ENCODE assay signal across 17 mouse cellular contexts in the genomic region with DNA sequence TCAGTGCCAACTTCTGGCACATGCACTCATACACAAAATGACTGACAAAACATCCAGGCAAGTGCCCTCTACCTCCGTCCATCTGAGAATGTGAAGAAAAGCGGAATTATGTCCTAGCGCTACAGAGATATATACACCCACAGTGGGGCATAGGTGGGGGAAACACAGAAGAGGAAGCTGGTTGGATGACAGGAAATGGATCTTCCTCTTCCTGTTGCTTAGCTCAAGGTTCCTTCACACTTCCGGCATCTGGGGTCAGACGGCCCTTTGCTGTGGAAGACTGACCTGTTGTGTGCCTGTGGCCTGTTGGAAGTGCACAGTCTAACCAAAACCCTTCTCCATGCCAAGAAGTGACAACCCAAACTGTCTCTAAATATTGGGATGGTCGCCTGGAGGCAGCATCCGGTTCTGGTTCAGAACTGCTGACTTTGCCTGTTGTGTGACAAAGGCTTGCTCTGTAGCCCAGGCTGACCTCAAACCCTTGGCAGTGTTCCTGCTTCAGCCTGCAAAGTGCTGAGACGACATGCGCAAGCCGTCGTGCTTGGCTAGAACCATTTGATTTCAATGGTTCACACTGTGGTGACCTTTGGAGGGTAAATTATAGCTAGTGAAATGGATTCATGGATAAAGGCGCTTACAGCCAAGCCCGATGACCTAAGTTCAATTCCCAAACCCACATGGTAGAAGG. TPM values are rescaled to one million over a fixed set of nuclear protein-coding genes. Genes with fewer than 3 reads are reported as not detected.
A peak's percentile ranks its signal among the peaks of the same experiment; 100 is the strongest.
DNase-seq lines count a peak whose midpoint lies in the region; ATAC-seq and TF ChIP-seq lines count a peak whose summit lies in the region.
"Had no signal": no experiment of that assay in that cellular context is flagged by ENCODE, and none has a peak within 500 bp of the region (broad histone marks: within the 10 kb centered on the region; RNA-seq: fewer than 3 reads in every experiment).

No protein-coding gene starts in this region.

- no peak for ATAC-seq in kidney, embryonic 16.5 days (ENCODE audit: low FRiP score, low TSS enrichment)
- peak; percentile 88 for ATAC-seq in megakaryocyte, adult 5-6 weeks (ENCODE audit: poor library complexity, severe bottlenecking)
- ATAC-seq: intestine, embryonic 16.5 days; midbrain, embryonic 15.5 days had no signal

- no peak for TF ChIP-seq CTCF in bone marrow, adult 2 months (IDR thresholded peaks at IDR 0.05; ENCODE audit: control insufficient read depth, insufficient read depth, low read length)

- H3K4me3 ChIP-seq in kidney, embryonic 16.5 days (ENCODE audit: low read length): no peak overlapping the region
- H3K4me3 ChIP-seq in bone marrow, adult 2 months (replicated peaks; ENCODE audit: control insufficient read depth, low read depth, low read length): no peak overlapping the region
- H3K4me3 ChIP-seq: embryonic facial prominence, embryonic 13.5 days; hindbrain, embryonic 13.5 days; limb, embryonic 13.5 days; midbrain, embryonic 15.5 days had no signal

- H3K9ac ChIP-seq in kidney, embryonic 16.5 days (replicated peaks; ENCODE audit: low read length): no peak overlapping the region
- H3K9ac ChIP-seq: embryonic facial prominence, embryonic 13.5 days; hindbrain, embryonic 13.5 days; limb, embryonic 13.5 days; midbrain, embryonic 15.5 days had no signal

- no peaks in the 10 kb centered on the region for H3K9me3 ChIP-seq in kidney, embryonic 16.5 days (ENCODE audit: low read length)
- H3K9me3 ChIP-seq: embryonic facial prominence, embryonic 13.5 days; hindbrain, embryonic 13.5 days; limb, embryonic 13.5 days; midbrain, embryonic 15.5 days had no signal

- no peaks in the 10 kb centered on the region for H3K4me1 ChIP-seq in kidney, embryonic 16.5 days (ENCODE audit: insufficient read depth, low read length)
- H3K4me1 ChIP-seq in bone marrow, adult 2 months (ENCODE audit: control insufficient read depth, insufficient read depth, low read length): peaks cover 15% of the 10 kb centered on the region
- H3K4me1 ChIP-seq: hindbrain, embryonic 13.5 days; midbrain, embryonic 15.5 days had no signal

- H3K27ac ChIP-seq in kidney, embryonic 16.5 days (ENCODE audit: low read length): no peak overlapping the region
- peak overlapping the region; percentile 50 for H3K27ac ChIP-seq in bone marrow, adult 2 months (ENCODE audit: control insufficient read depth, insufficient read depth, low read depth, low read length, poor library complexity)
- H3K27ac ChIP-seq: embryonic facial prominence, embryonic 13.5 days; hindbrain, embryonic 13.5 days; limb, embryonic 13.5 days; midbrain, embryonic 15.5 days had no signal

- H3K4me2 ChIP-seq in kidney, embryonic 16.5 days (replicated peaks; ENCODE audit: low read depth, low read length): no peak overlapping the region
- H3K4me2 ChIP-seq: embryonic facial prominence, embryonic 13.5 days; hindbrain, embryonic 13.5 days; limb, embryonic 13.5 days; midbrain, embryonic 15.5 days had no signal

- no peaks in the 10 kb centered on the region for H3K27me3 ChIP-seq in kidney, embryonic 16.5 days (ENCODE audit: insufficient read depth, low read length)
- H3K27me3 ChIP-seq: embryonic facial prominence, embryonic 13.5 days; hindbrain, embryonic 13.5 days; midbrain, embryonic 15.5 days had no signal

- no peaks in the 10 kb centered on the region for H3K36me3 ChIP-seq in kidney, embryonic 16.5 days (ENCODE audit: insufficient read depth, low read length)
- H3K36me3 ChIP-seq: embryonic facial prominence, embryonic 13.5 days; hindbrain, embryonic 13.5 days; limb, embryonic 13.5 days; midbrain, embryonic 15.5 days had no signal

- peak; percentile 16 for DNase-seq in adrenal gland, adult 2 months
- DNase-seq in adrenal gland, adult 18-20 months (ENCODE audit: low spot score in 2 of 2): no peak
- peak; percentile 49 for DNase-seq in kidney, postnatal 10 days
- no peak for DNase-seq in cerebellum, adult 11 months
- no peak for DNase-seq in ovary, postnatal 10 days (ENCODE audit: low spot score)
- DNase-seq: adrenal gland, postnatal 36 days; gastrocnemius, postnatal 36 days; layer of hippocampus, adult 9-11 months; right cerebral cortex, postnatal 25 days had no signal

- TF ChIP-seq POLR2A in bone marrow, adult 2 months (IDR thresholded peaks at IDR 0.05; ENCODE audit: borderline replicate concordance, control insufficient read depth, low read depth, low read length): no peak

- 72% methylated on average over 13 of the region's 13 CpGs for WGBS in kidney, embryonic 16.5 days
- 59% methylated on average over 13 of the region's 13 CpGs for WGBS in bone marrow, adult 2 months

RNA-seq across cellular contexts. Expression of gene Kif23, which starts 30.8 kb away (rescaled TPM):
- total RNA-seq in adrenal gland, adult 2 months (2021): 1 to 10 TPM; 1.7 to 6.1 TPM
- polyA plus RNA-seq in adrenal gland, adult 2 months (2012; rRNA removed): 0.31 and 0.37 TPM in 2 replicates
- 1 to 10 TPM; 2.2 to 3.0 TPM for total RNA-seq in adrenal gland, adult 18-20 months (2021)
- polyA plus RNA-seq in kidney, embryonic 16.5 days (2015; fragmentation: Nextera tagmentation; extraction: Ambion mirVana): 122 and 129 TPM in 2 replicates
- 70.7 and 90.6 TPM in 2 replicates for polyA plus RNA-seq in bone marrow, adult 2 months (2011; ENCODE audit: insufficient read depth, insufficient read length, low replicate concordance, missing spikeins)
- 160 and 172 TPM in 2 replicates for total RNA-seq in megakaryocyte, adult 5-6 weeks (2015)
- 309 and 311 TPM in 2 replicates for total RNA-seq in megakaryocyte, adult 5-6 weeks (2017)

RNA-seq across cellular contexts. Expression of gene Paqr5, which starts 49.3 kb away (rescaled TPM):
- 10 to 100 TPM in 1 of 2 experiments, under 1 TPM in 1; 0.93 to 16.3 TPM for total RNA-seq in adrenal gland, adult 2 months (2021)
- 16.8 and 22.9 TPM in 2 replicates for polyA plus RNA-seq in adrenal gland, adult 2 months (2012; rRNA removed)
- total RNA-seq in adrenal gland, adult 18-20 months (2021): 1 to 10 TPM; 3.2 to 5.2 TPM
- polyA plus RNA-seq in kidney, embryonic 16.5 days (2015; fragmentation: Nextera tagmentation; extraction: Ambion mirVana): 50.4 and 53.4 TPM in 2 replicates
- 0.36 TPM in 1 of 2 replicates, not detected in the other for polyA plus RNA-seq in bone marrow, adult 2 months (2011; ENCODE audit: insufficient read depth, insufficient read length, low replicate concordance, missing spikeins)
- 0.36 and 1.0 TPM in 2 replicates for total RNA-seq in megakaryocyte, adult 5-6 weeks (2015)
- 0.59 and 1.1 TPM in 2 replicates for total RNA-seq in megakaryocyte, adult 5-6 weeks (2017)
- total RNA-seq: gastrocnemius, postnatal 36 days had no signal

Comparison
In these comparisons a context has a peak if more than half of its experiments do, and no peak if none do; other contexts are left out.
1. DNase-seq: peak in adrenal gland, adult 2 months (single experiment) and kidney, postnatal 10 days (single experiment); none in adrenal gland, adult 18-20 months (0 of 2), cerebellum, adult 11 months (single experiment) and ovary, postnatal 10 days (single experiment).
2. RNA of gene Kif23, which starts 30.8 kb away (total RNA-seq): 160 to 311 TPM in megakaryocyte, adult 5-6 weeks; 1.7 to 6.1 TPM in adrenal gland, adult 2 months and 2.2 to 3.0 TPM in adrenal gland, adult 18-20 months; every median in the first group is over 10 times any median in the second.